In genomic region chr14:57730527-57730926, GRCm38 (mm10) we compare ENCODE assay signal across 8 mouse cellular contexts. TPM values are rescaled to one million over a fixed set of nuclear protein-coding genes. Genes with fewer than 3 reads are reported as not detected.
DNase-seq lines count a peak whose midpoint lies in the region; ATAC-seq and TF ChIP-seq lines count a peak whose summit lies in the region.

No protein-coding gene starts in this region.

- peaks cover 21 to 42% of the 10 kb centered on the region in 2 experiments for H3K4me1 ChIP-seq in CH12.LX (ENCODE audit: control insufficient read depth in 1 of 2, insufficient read depth in 2 of 2)
- peaks cover 22% of the 10 kb centered on the region for H3K4me1 ChIP-seq in forebrain, embryonic 16.5 days (replicated peaks; ENCODE audit: control insufficient read depth, insufficient read depth, low read length)
- peaks cover 34% of the 10 kb centered on the region for H3K4me1 ChIP-seq in intestine, embryonic 15.5 days (replicated peaks)

- peaks cover 4% of the 10 kb centered on the region for H3K9me3 ChIP-seq in CH12.LX (replicated peaks; ENCODE audit: low read length)
- peaks cover 7% of the 10 kb centered on the region; the same call in 1 of the 2 replicates for H3K9me3 ChIP-seq in forebrain, embryonic 16.5 days (ENCODE audit: control insufficient read depth, low read length)
- H3K9me3 ChIP-seq in intestine, embryonic 15.5 days = 0 out of 2 replicates have a peak, but pooled peaks cover 5% of the 10 kb centered on the region

- in situ Hi-C loops in CH12.LX (cut with MboI; ENCODE audit: low pct_ligation_motif_present, low pct_unique_long_range_greater_than_20kb, low sequenced_read_pairs) = no loop called here

- no peaks in the 10 kb centered on the region for H3K36me3 ChIP-seq in CH12.LX (replicated peaks in 1 of 2; ENCODE audit: control insufficient read depth in 1 of 2, insufficient read depth in 1 of 2, low read length in 1 of 2)
- no peaks in the 10 kb centered on the region for H3K36me3 ChIP-seq in forebrain, embryonic 16.5 days (ENCODE audit: control insufficient read depth, insufficient read depth)
- peaks cover 6% of the 10 kb centered on the region; the same call in 1 of the 2 replicates for H3K36me3 ChIP-seq in intestine, embryonic 15.5 days

- TF ChIP-seq RAD21 in CH12.LX (IDR thresholded peaks at IDR 0.05; ENCODE audit: low read depth, low read length) = no peak

- TF ChIP-seq CTCF in CH12.LX (conservative IDR thresholded peaks at IDR 0.05 in 1 of 2, IDR thresholded peaks at IDR 0.05 in 1 of 2; ENCODE audit: low read depth in 2 of 2, low read length in 2 of 2) = no peak

- no peak for TF ChIP-seq POLR2A in CH12.LX (IDR thresholded peaks at IDR 0.05; ENCODE audit: low read depth, low read length)

- dilution Hi-C loops in CH12.LX (cut with MboI; ENCODE audit: extremely low pct_ligation_motif_present, extremely low pct_unique_long_range_greater_than_20kb, low sequenced_read_pairs) = no loop called here

- peak; percentile 53 for ATAC-seq in forebrain, embryonic 16.5 days
- peak; percentile 64 for ATAC-seq in intestine, embryonic 15.5 days

- peak; percentile 42 to 68 for DNase-seq in adrenal gland, adult (ENCODE audit: inconsistent age in 2 of 2, low spot score in 1 of 2)
- DNase-seq in adrenal gland, postnatal 4 days (ENCODE audit: low spot score in 2 of 2) = no peak
- peak; percentile 46 for DNase-seq in CH12.LX (ENCODE audit: extremely low read depth)
- DNase-seq in lung, postnatal 25 days (ENCODE audit: low spot score) = peak; percentile 78
- DNase-seq in testis, postnatal 10 days (ENCODE audit: low spot score) = no peak
- no peak for DNase-seq in layer of hippocampus, adult 8-10 months (ENCODE audit: low spot score in 2 of 2)

- H3K27ac ChIP-seq in CH12.LX (ENCODE audit: insufficient read depth, low read depth) = peak overlapping the region; percentile 64
- no peak overlapping the region for H3K27ac ChIP-seq in forebrain, embryonic 16.5 days (ENCODE audit: low read length)
- H3K27ac ChIP-seq in intestine, embryonic 15.5 days = peak overlapping the region; percentile 77

- no peak overlapping the region for H3K4me3 ChIP-seq in CH12.LX (replicated peaks in 1 of 3; ENCODE audit: low read depth in 2 of 3, low read length in 2 of 3, poor library complexity in 1 of 3)
- H3K4me3 ChIP-seq in forebrain, embryonic 16.5 days (replicated peaks; ENCODE audit: low read length) = no peak overlapping the region
- no peak overlapping the region for H3K4me3 ChIP-seq in intestine, embryonic 15.5 days (replicated peaks)

- TF ChIP-seq EP300 in CH12.LX (IDR thresholded peaks at IDR 0.05; ENCODE audit: low read length) = no peak

- 0 out of 2 replicates have a peak overlapping the region, but pooled peaks have one; percentile 21 for H3K4me2 ChIP-seq in CH12.LX (ENCODE audit: insufficient read depth, low read depth, poor library complexity, severe bottlenecking)
- H3K4me2 ChIP-seq in forebrain, embryonic 16.5 days (ENCODE audit: low read length) = no peak overlapping the region
- H3K4me2 ChIP-seq in intestine, embryonic 15.5 days (replicated peaks) = peak overlapping the region; percentile 30; the same call in 1 of the 2 replicates

- 24% methylated on average over 9 of the region's 9 CpGs for WGBS in forebrain, embryonic 16.5 days
- WGBS in intestine, embryonic 15.5 days = 34% methylated on average over 9 of the region's 9 CpGs

- H3K27me3 ChIP-seq in CH12.LX (replicated peaks) = peaks cover 1% of the 10 kb centered on the region
- H3K27me3 ChIP-seq in forebrain, embryonic 16.5 days (replicated peaks; ENCODE audit: control insufficient read depth, insufficient read depth, low read length) = no peaks in the 10 kb centered on the region
- H3K27me3 ChIP-seq in intestine, embryonic 15.5 days (replicated peaks) = no peaks in the 10 kb centered on the region

- H3K9ac ChIP-seq in CH12.LX (ENCODE audit: insufficient read depth, low read depth) = peak overlapping the region; percentile 12
- peak overlapping the region; percentile 16; the same call in 1 of the 2 replicates for H3K9ac ChIP-seq in forebrain, embryonic 16.5 days (replicated peaks; ENCODE audit: low read depth, low read length)
- H3K9ac ChIP-seq in intestine, embryonic 15.5 days = peak overlapping the region; percentile 17; the same call in 1 of the 2 replicates

- no peaks in the 10 kb centered on the region for H3K79me2 ChIP-seq in CH12.LX (replicated peaks; ENCODE audit: control insufficient read depth, extremely low read depth, insufficient read depth, poor library complexity, severe bottlenecking)

TF ChIP-seq in CH12.LX, 34 proteins besides CTCF, POLR2A, EP300 and RAD21:
- TF ChIP-seq HCFC1 (IDR thresholded peaks at IDR 0.05; ENCODE audit: low read depth, low read length) (no peak), IRF4 (IDR thresholded peaks at IDR 0.05; ENCODE audit: low read depth, low read length) (no peak), POLR2AphosphoS2 (IDR thresholded peaks at IDR 0.05; ENCODE audit: low read depth, low read length) (no peak), MAX (IDR thresholded peaks at IDR 0.05; ENCODE audit: low read length) (no peak), UBTF (IDR thresholded peaks at IDR 0.05; ENCODE audit: low read depth, low read length) (no peak), JUN (IDR thresholded peaks at IDR 0.05; ENCODE audit: insufficient read depth, low read depth, low read length) (no peak), E2F4 (IDR thresholded peaks at IDR 0.05; ENCODE audit: insufficient replicate concordance, low read depth, low read length) (no peak), MAZ (IDR thresholded peaks at IDR 0.05; ENCODE audit: low read depth, low read length) (no peak), JUND (conservative IDR thresholded peaks at IDR 0.05; ENCODE audit: low read depth, low read length) (no peak), KAT2A (IDR thresholded peaks at IDR 0.05; ENCODE audit: insufficient replicate concordance, low read length) (no peak), MAFK (IDR thresholded peaks at IDR 0.05; ENCODE audit: insufficient replicate concordance, low read length) (no peak), BHLHE40 (IDR thresholded peaks at IDR 0.05; ENCODE audit: low read depth, low read length) (no peak), MYC (IDR thresholded peaks at IDR 0.05; ENCODE audit: low read depth, low read length) (no peak)

RNA-seq across cellular contexts. Expression of gene Gm49361, which starts 15.4 kb away (rescaled TPM):
- 1 to 10 TPM; 1.7 to 3.2 TPM for total RNA-seq in adrenal gland, postnatal 4 days (2021)
- not detected in 2 replicates for total RNA-seq in CH12.LX (2012; rRNA removed)
- not detected in 2 replicates for total RNA-seq in CH12.LX (2014; rRNA removed)
- polyA plus RNA-seq in CH12.LX (2012; ENCODE audit: insufficient read length, low read depth) = not detected in 2 replicates
- not detected in 2 replicates for polyA plus RNA-seq in forebrain, embryonic 16.5 days (2015; fragmentation: Nextera tagmentation; extraction: Ambion mirVana)
- polyA plus RNA-seq in intestine, embryonic 15.5 days (2015; fragmentation: Nextera tagmentation; extraction: Ambion mirVana) = 0.05 TPM in 1 of 2 replicates, not detected in the other
- total RNA-seq in layer of hippocampus, adult 8-10 months (2022) = 1 to 10 TPM; 2.2 to 4.5 (median 3.4) TPM

RNA-seq across cellular contexts. Expression of gene Lats2, which starts 27.7 kb away (rescaled TPM):
- total RNA-seq in adrenal gland, postnatal 4 days (2021) = 10 to 100 TPM; 33.5 to 35.8 TPM
- 1.5 TPM in 2 replicates for total RNA-seq in CH12.LX (2012; rRNA removed)
- total RNA-seq in CH12.LX (2014; rRNA removed) = 0.96 and 4.0 TPM in 2 replicates
- 0.64 and 1.1 TPM in 2 replicates for polyA plus RNA-seq in CH12.LX (2012; ENCODE audit: insufficient read length, low read depth)
- polyA plus RNA-seq in forebrain, embryonic 16.5 days (2015; fragmentation: Nextera tagmentation; extraction: Ambion mirVana) = 7.9 and 8.9 TPM in 2 replicates
- 16.2 and 16.9 TPM in 2 replicates for polyA plus RNA-seq in intestine, embryonic 15.5 days (2015; fragmentation: Nextera tagmentation; extraction: Ambion mirVana)
- total RNA-seq in layer of hippocampus, adult 8-10 months (2022) = 10 to 100 TPM; 43.6 to 46.3 (median 45.0) TPM

Comparison
In these comparisons a context has a peak if more than half of its experiments do, and no peak if none do; other contexts are left out.
1. DNase-seq: peak in adrenal gland, adult (2 of 2), CH12.LX (single experiment) and lung, postnatal 25 days (single experiment); none in adrenal gland, postnatal 4 days (0 of 2), testis, postnatal 10 days (single experiment) and layer of hippocampus, adult 8-10 months (0 of 2).
2. RNA of gene Lats2, which starts 27.7 kb away (total RNA-seq): 43.6 to 46.3 TPM in layer of hippocampus, adult 8-10 months and 33.5 to 35.8 TPM in adrenal gland, postnatal 4 days; 0.96 to 4.0 TPM in CH12.LX; every median in the first group is over 4 times any median in the second.
3. Peak in every context shown above with its lines, with median percentiles within 50 percentile points of each other: H3K9ac ChIP-seq.